Mouse (Mus musculus): ENCODE results near the gene N4bp3.
A peak's percentile ranks its signal among the peaks of the same experiment; 100 is the strongest.
"Not testable (repeated sequence)": the region's sequence is repeated elsewhere in the genome, so short reads cannot be mapped to it uniquely, and the experiment has no call there.

N4bp3 gene

GRCm38 (mm10) chr11:51627907-51628306 lies 22.7 kb downstream of the N4bp3 start:
- DNase-seq (ENCODE audit: low read depth) = no peak

GRCm38 (mm10) chr11:51627425-51627824 lies 23.2 kb downstream of the N4bp3 start:
- DNase-seq (ENCODE audit: low read depth) = no peak

- no peak for DNase-seq (ENCODE audit: low read depth)
Observed at GRCm38 (mm10) chr11:51625187-51625820, 25.3 kb downstream of the N4bp3 start.

- DNase-seq (ENCODE audit: low read depth) = no peak
Observed at GRCm38 (mm10) chr11:51622971-51623491, 27.6 kb downstream of the N4bp3 start.

- no peak for DNase-seq (ENCODE audit: low read depth)
Observed at GRCm38 (mm10) chr11:51621776-51622175, 28.9 kb downstream of the N4bp3 start.

- no peak for DNase-seq (ENCODE audit: low read depth)
Observed at GRCm38 (mm10) chr11:51620084-51620483, 30.6 kb downstream of the N4bp3 start.

GRCm38 (mm10) chr11:51619409-51620060 lies 31.1 kb downstream of the N4bp3 start, which contains the start of gene Nhp2:
Nhp2 (plus strand) TSS chr11:51619735.
- DNase-seq (ENCODE audit: low read depth) = peak; percentile 99

- no peak for DNase-seq (ENCODE audit: low read depth)
Observed at GRCm38 (mm10) chr11:51618894-51619408, 31.7 kb downstream of the N4bp3 start.

GRCm38 (mm10) chr11:51617693-51618092 lies 32.9 kb downstream of the N4bp3 start:
- DNase-seq (ENCODE audit: low read depth) = peak; percentile 82

- DNase-seq (ENCODE audit: low read depth) = not testable (repeated sequence)
Observed at GRCm38 (mm10) chr11:51616113-51616512, 34.5 kb downstream of the N4bp3 start.

- peak; percentile 84 for DNase-seq (ENCODE audit: low read depth)
Observed at GRCm38 (mm10) chr11:51615601-51616000, 35.0 kb downstream of the N4bp3 start.

GRCm38 (mm10) chr11:51615129-51615528 lies 35.5 kb downstream of the N4bp3 start:
- peak; percentile 76 for DNase-seq (ENCODE audit: low read depth)

- DNase-seq (ENCODE audit: low read depth) = no peak
Observed at GRCm38 (mm10) chr11:51614256-51614655, 36.4 kb downstream of the N4bp3 start.

GRCm38 (mm10) chr11:51609940-51610339 lies 40.7 kb downstream of the N4bp3 start:
- not testable (repeated sequence) for DNase-seq (ENCODE audit: low read depth)

GRCm38 (mm10) chr11:51609266-51609909 lies 41.3 kb downstream of the N4bp3 start:
- no peak for DNase-seq (ENCODE audit: low read depth)

GRCm38 (mm10) chr11:51607096-51607738 lies 43.4 kb downstream of the N4bp3 start:
- DNase-seq (ENCODE audit: low read depth) = no peak

- peak; percentile 98 for DNase-seq (ENCODE audit: low read depth)
Observed at GRCm38 (mm10) chr11:51606447-51607095, 44.1 kb downstream of the N4bp3 start, which contains the start of gene Hnrnpab. Hnrnpab (minus strand) TSS chr11:51606847.

GRCm38 (mm10) chr11:51605602-51606446 lies 44.8 kb downstream of the N4bp3 start:
- peak; percentile 96 for DNase-seq (ENCODE audit: low read depth)

- no peak for DNase-seq (ENCODE audit: low read depth)
Observed at GRCm38 (mm10) chr11:51602253-51602652, 48.4 kb downstream of the N4bp3 start.

- DNase-seq (ENCODE audit: low read depth) = no peak
Observed at GRCm38 (mm10) chr11:51597553-51597952, 53.1 kb downstream of the N4bp3 start.

Measured in NIH3T3 (cell line).